Mouse (Mus musculus) lung, postnatal 0 days (tissue): ENCODE measurements around the gene Rhbdd1. TPM values are rescaled to one million over a fixed set of nuclear protein-coding genes. Genes with fewer than 3 reads are reported as not detected.

Source experiments
- ATAC-seq: fragments of 200-750 bp; cut with Nextera tagmentation; 2 replicates; pipeline ENCODE4 v1.8.0; 2017; ENCODE audit warnings: moderate library complexity
- DNase-seq: peaks from one replicate; pipeline ENCODE4 v3.0.0-alpha.2; 2016; ENCODE audit warnings: low spot score
- H3K27ac ChIP-seq: fragments of 300-500 bp; sonication (generic); 2 replicates; pipeline ENCODE4 v1.5.1; 2014; ENCODE audit warnings: antibody characterized with exemption, mild to moderate bottlenecking, low read length, mixed read lengths
- H3K27me3 ChIP-seq: fragments of 300-500 bp; sonication (generic); replicated peaks from 2 replicates; pipeline ENCODE4 v1.6.1; 2014; ENCODE audit warnings: low read length, mixed read lengths; ENCODE audit not compliant: insufficient read depth
- H3K36me3 ChIP-seq: fragments of 300-500 bp; sonication (generic); 2 replicates; pipeline ENCODE4 v1.6.1; 2014; ENCODE audit warnings: low read length, mixed read lengths; ENCODE audit not compliant: insufficient read depth
- H3K4me1 ChIP-seq: fragments of 300-500 bp; sonication (generic); 2 replicates; pipeline ENCODE4 v1.6.1; 2014; ENCODE audit warnings: antibody characterized with exemption, low read depth, low read length, mixed read lengths; ENCODE audit not compliant: insufficient read depth
- H3K4me2 ChIP-seq: fragments of 300-500 bp; sonication (generic); replicated peaks from 2 replicates; pipeline ENCODE4 v1.6.1; 2014; ENCODE audit warnings: low read depth, mild to moderate bottlenecking, low read length, moderate library complexity, mixed read lengths
- H3K4me3 ChIP-seq: fragments of 300-500 bp; sonication (generic); 2 replicates; pipeline ENCODE4 v1.5.1; 2014; ENCODE audit warnings: low read depth, low read length
- H3K9ac ChIP-seq: fragments of 300-500 bp; sonication (generic); replicated peaks from 2 replicates; pipeline ENCODE4 v1.6.1; 2014; ENCODE audit warnings: low read depth, mild to moderate bottlenecking
- H3K9me3 ChIP-seq: fragments of 300-500 bp; sonication (generic); 2 replicates; pipeline ENCODE4 v1.6.1; 2016; ENCODE audit warnings: low read length, mixed read lengths
- CTCF ChIP-seq: IDR thresholded peaks from 2 replicates; pipeline ENCODE4 v1.5.1; 2016; ENCODE audit warnings: antibody characterized with exemption, mild to moderate bottlenecking
- EP300 ChIP-seq: IDR thresholded peaks from 2 replicates; pipeline ENCODE4 v1.6.1; 2016; ENCODE audit warnings: antibody characterized with exemption, mild to moderate bottlenecking, control low read depth
- WGBS: fragments of 180-500 bp; shearing (Covaris S2); extraction: QIAGEN DNeasy Blood & Tissue Kit; methylation state at CpG from one replicate; pipeline ENCODE4 v1.1.7; 2014; 5-methylcytosine and 5-hydroxymethylcytosine counted together
- polyA plus RNA-seq: library from polyadenylated mRNA; unstranded; fragments of >200 nt; fragmentation: Nextera tagmentation; extraction: Ambion mirVana; gene quantifications from 2 replicates; pipeline ENCODE4 v1.2.1, GENCODE M21; 2015

Gene Rhbdd1
- 7.8 and 8.1 TPM in 2 replicates for polyA plus RNA-seq

- peak within 1 kb of the TSS; percentile 87 for H3K4me3 ChIP-seq
- DNase-seq (peak; percentile 98), ATAC-seq (peak; percentile 99)
- H3K27ac ChIP-seq = peak within 1 kb of the TSS; percentile 94
- no peaks in the 10 kb centered on the region for H3K9me3 ChIP-seq
- 5% methylated on average over 47 of the region's 47 CpGs for WGBS
- H3K27me3 ChIP-seq = no peaks in the 10 kb centered on the region
- H3K36me3 ChIP-seq = no peaks in the 10 kb centered on the region
- TF ChIP-seq CTCF (no peak), EP300 (no peak)
- peak within 1 kb of the TSS; percentile 78 for H3K4me2 ChIP-seq
- peaks cover 7% of the 10 kb centered on the region; the same call in 1 of the 2 replicates for H3K4me1 ChIP-seq
- peak within 1 kb of the TSS; percentile 90 for H3K9ac ChIP-seq
These were observed at the start of gene Rhbdd1 for GRCm38 (mm10) chr1:82316111-82316745. Rhbdd1 (plus strand) TSS chr1:82316452.

GRCm38 (mm10) chr1:82267547-82267946 is 48.7 kb upstream of the Rhbdd1 start:
- TF ChIP-seq CTCF = no peak
- no peak for TF ChIP-seq EP300
- no peak overlapping the region for H3K9ac ChIP-seq
- H3K27me3 ChIP-seq = no peaks in the 10 kb centered on the region
- DNase-seq (peak; percentile 9), ATAC-seq (no peak; the same call in 1 of the 2 replicates)
- H3K9me3 ChIP-seq = no peaks in the 10 kb centered on the region
- no peaks in the 10 kb centered on the region for H3K36me3 ChIP-seq
- no peak overlapping the region for H3K4me2 ChIP-seq
- WGBS = 34% methylated on average over 4 of the region's 4 CpGs
- H3K4me1 ChIP-seq = no peaks in the 10 kb centered on the region
- no peak overlapping the region for H3K4me3 ChIP-seq
- no peak overlapping the region for H3K27ac ChIP-seq

GRCm38 (mm10) chr1:82272231-82272630 is 44.0 kb upstream of the Rhbdd1 start:
- Histone ChIP-seq H3K4me1 (peaks cover 7% of the 10 kb centered on the region; the same call in 1 of the 2 replicates), H3K9ac (no peak overlapping the region), H3K27ac (no peak overlapping the region), H3K36me3 (peaks cover 5% of the 10 kb centered on the region; the same call in 1 of the 2 replicates), H3K4me3 (no peak overlapping the region), H3K27me3 (no peaks in the 10 kb centered on the region), H3K9me3 (no peaks in the 10 kb centered on the region), H3K4me2 (no peak overlapping the region)
- 76% methylated on average over 5 of the region's 5 CpGs for WGBS
- DNase-seq (no peak), ATAC-seq (no peak)
- no peak for TF ChIP-seq CTCF
- no peak for TF ChIP-seq EP300

- Histone ChIP-seq H3K4me3 (no peak overlapping the region), H3K4me1 (peaks cover 7% of the 10 kb centered on the region; the same call in 1 of the 2 replicates), H3K4me2 (no peak overlapping the region), H3K36me3 (peaks cover 5% of the 10 kb centered on the region; the same call in 1 of the 2 replicates), H3K9ac (no peak overlapping the region), H3K27me3 (no peaks in the 10 kb centered on the region), H3K9me3 (no peaks in the 10 kb centered on the region), H3K27ac (peak overlapping the region; percentile 26; the same call in 1 of the 2 replicates)
- ATAC-seq = no peak
- 47% methylated on average over 6 of the region's 6 CpGs for WGBS
- TF ChIP-seq CTCF = no peak
- no peak for TF ChIP-seq EP300
- DNase-seq = no peak
These were observed 42.7 kb upstream of the Rhbdd1 start for GRCm38 (mm10) chr1:82273529-82273928.

- no peak overlapping the region for H3K9ac ChIP-seq
- H3K27ac ChIP-seq = peak overlapping the region; percentile 26; the same call in 1 of the 2 replicates
- no peaks in the 10 kb centered on the region for H3K27me3 ChIP-seq
- H3K4me3 ChIP-seq = no peak overlapping the region
- no peaks in the 10 kb centered on the region for H3K9me3 ChIP-seq
- peak; percentile 55 for DNase-seq
- TF ChIP-seq EP300 (peak; percentile 30; the same call in 1 of the 2 replicates), CTCF (no peak)
- H3K4me2 ChIP-seq = no peak overlapping the region
- ATAC-seq = peak; percentile 68
- peaks cover 5% of the 10 kb centered on the region; the same call in 1 of the 2 replicates for H3K36me3 ChIP-seq
- peaks cover 7% of the 10 kb centered on the region; the same call in 1 of the 2 replicates for H3K4me1 ChIP-seq
- 36% methylated on average over 1 of the region's 1 CpGs for WGBS
These were observed 41.9 kb upstream of the Rhbdd1 start for GRCm38 (mm10) chr1:82274361-82274760.

GRCm38 (mm10) chr1:82279768-82280167 is 36.5 kb upstream of the Rhbdd1 start:
- Histone ChIP-seq H3K9ac (no peak overlapping the region), H3K36me3 (peaks cover 5% of the 10 kb centered on the region; the same call in 1 of the 2 replicates), H3K4me1 (peaks cover 9% of the 10 kb centered on the region; the same call in 1 of the 2 replicates), H3K4me3 (no peak overlapping the region), H3K4me2 (no peak overlapping the region), H3K27me3 (no peaks in the 10 kb centered on the region), H3K27ac (no peak overlapping the region), H3K9me3 (no peaks in the 10 kb centered on the region)
- DNase-seq (no peak), ATAC-seq (no peak)
- TF ChIP-seq CTCF (no peak), EP300 (no peak)
- 26% methylated on average over 1 of the region's 1 CpGs for WGBS
